Mouse (Mus musculus) liver, embryonic 14.5 days (tissue): ENCODE measurements around the gene Umad1. TPM values are rescaled to one million over a fixed set of nuclear protein-coding genes. Genes with fewer than 3 reads are reported as not detected.

Experiments
- ATAC-seq: fragments of 200-750 bp; cut with Nextera tagmentation; 2 replicates; pipeline ENCODE4 v1.8.0; 2017; ENCODE audit warnings: moderate number of reproducible peaks, mild to moderate bottlenecking, moderate library complexity; ENCODE audit not compliant: insufficient read depth
- DNase-seq, 3 experiments: peaks; one replicate each; pipeline ENCODE4 v3.0.0-alpha.2; 2012 to 2013; ENCODE audit warnings: low read depth in 3 of 3, low spot score in 3 of 3
- H3K27ac ChIP-seq: fragments of 300-500 bp; sonication (generic); 2 replicates; pipeline ENCODE4 v1.5.1; 2014; ENCODE audit warnings: moderate library complexity, mild to moderate bottlenecking, control low read depth, inconsistent platforms
- H3K27me3 ChIP-seq: fragments of 300-500 bp; sonication (generic); 2 replicates; pipeline ENCODE4 v1.6.1; 2014; ENCODE audit warnings: mild to moderate bottlenecking, low read length, moderate library complexity; ENCODE audit not compliant: control insufficient read depth, insufficient read depth
- H3K36me3 ChIP-seq: fragments of 300-500 bp; sonication (generic); replicated peaks from 2 replicates; pipeline ENCODE4 v1.6.1; 2014; ENCODE audit warnings: low read depth; ENCODE audit not compliant: control insufficient read depth, insufficient read depth
- H3K4me1 ChIP-seq, 2 experiments: fragments of 200-500 bp in 1 of 2; fragments of 300-500 bp in 1 of 2; sonication (generic) in 1 of 2; replicated peaks; 2 replicates each; pipeline ENCODE4 v1.6.1; 2012 to 2014; ENCODE audit warnings: antibody characterized with exemption in 1 of 2, inconsistent platforms in 1 of 2, low read length in 1 of 2; ENCODE audit not compliant: control insufficient read depth in 2 of 2, insufficient read depth in 2 of 2
- H3K4me2 ChIP-seq: fragments of 300-500 bp; sonication (generic); 2 replicates; pipeline ENCODE4 v1.6.1; 2014; ENCODE audit warnings: low read depth, mild to moderate bottlenecking, control low read depth, moderate library complexity
- H3K4me3 ChIP-seq, 2 experiments: fragments of 200-500 bp in 1 of 2; fragments of 300-500 bp in 1 of 2; sonication (generic) in 1 of 2; 2 replicates each; pipeline ENCODE4 v1.5.1; 2012 to 2014; ENCODE audit warnings: low read depth in 2 of 2, low read length in 2 of 2, mild to moderate bottlenecking in 2 of 2, control low read depth in 1 of 2, inconsistent platforms in 1 of 2, moderate library complexity in 1 of 2; ENCODE audit not compliant: insufficient read depth in 1 of 2
- H3K9ac ChIP-seq: fragments of 300-500 bp; sonication (generic); replicated peaks from 2 replicates; pipeline ENCODE4 v1.6.1; 2014; ENCODE audit warnings: mild to moderate bottlenecking, control low read depth, moderate library complexity
- H3K9me3 ChIP-seq: fragments of 300-500 bp; sonication (generic); 2 replicates; pipeline ENCODE4 v1.6.1; 2016; ENCODE audit warnings: low read length, mixed read lengths; ENCODE audit not compliant: control insufficient read depth
- CTCF ChIP-seq: IDR thresholded peaks from 2 replicates; pipeline ENCODE4 v1.5.1; 2016; ENCODE audit warnings: antibody characterized with exemption, low read depth, control low read depth
- EP300 ChIP-seq: IDR thresholded peaks from 2 replicates; pipeline ENCODE4 v1.6.1; 2016; ENCODE audit warnings: antibody characterized with exemption, low read depth
- WGBS: fragments of 180-500 bp; shearing (Covaris S2); extraction: QIAGEN DNeasy Blood & Tissue Kit; methylation state at CpG from one replicate; pipeline ENCODE4 v1.1.7; 2014; ENCODE audit not compliant: insufficient replicate concordance; 5-methylcytosine and 5-hydroxymethylcytosine counted together
- polyA plus RNA-seq, 2 experiments: library from polyadenylated mRNA; depleted of rRNA in 1 of 2; stranded (reverse) in 1 of 2; unstranded in 1 of 2; fragments of >200 nt; fragmentation: Nextera tagmentation in 1 of 2; extraction: Ambion mirVana in 1 of 2; gene quantifications; 2 replicates each; pipeline versions ENCODE4 v1.2.1 to v1.2.3; 2012 to 2014

Gene Umad1
- polyA plus RNA-seq, 2 experiments: 8.1 to 14.7 TPM

- Histone ChIP-seq H3K27me3 (no peaks in the 10 kb centered on the region), H3K9me3 (no peaks in the 10 kb centered on the region), H3K36me3 (no peaks in the 10 kb centered on the region), H3K9ac (no peak overlapping the region), H3K27ac (no peak overlapping the region), H3K4me3 (no peak overlapping the region), H3K4me1 (no peaks in the 10 kb centered on the region), H3K4me2 (no peak overlapping the region)
- ATAC-seq (no peak), DNase-seq (no peak)
- 56% methylated on average over 10 of the region's 10 CpGs for WGBS
- TF ChIP-seq CTCF: no peak
- TF ChIP-seq EP300: no peak
These were observed 153.9 kb downstream of the Umad1 start for GRCm38 (mm10) chr6:8412845-8413598.

DNA sequence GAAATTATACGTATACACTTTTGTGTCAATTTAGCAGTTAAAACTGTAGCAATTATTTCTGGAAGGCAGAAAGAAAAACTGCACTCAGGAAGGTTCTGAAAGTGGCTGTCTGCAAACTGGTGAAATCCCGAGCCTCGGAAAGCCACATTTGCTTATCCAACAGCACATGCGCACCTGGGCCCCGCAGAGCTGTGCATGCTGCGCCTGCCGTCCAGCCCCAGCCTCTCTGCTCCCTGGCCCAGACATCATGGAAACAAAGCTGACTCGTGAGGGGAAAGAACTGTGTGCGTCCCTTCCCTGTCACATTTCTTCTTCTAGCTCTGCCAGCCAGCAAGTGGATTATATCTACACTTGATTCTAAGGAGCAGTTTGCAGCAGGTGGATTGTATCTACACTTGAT lies 154.9 kb downstream of the Umad1 start:
- DNase-seq (no peak), ATAC-seq (no peak)
- no peaks in the 10 kb centered on the region for H3K36me3 ChIP-seq
- H3K9me3 ChIP-seq: no peaks in the 10 kb centered on the region
- H3K27me3 ChIP-seq: no peaks in the 10 kb centered on the region
- no peak overlapping the region for H3K4me3 ChIP-seq
- H3K4me1 ChIP-seq: no peaks in the 10 kb centered on the region
- no peak overlapping the region for H3K4me2 ChIP-seq
- 66% methylated on average over 9 of the region's 9 CpGs for WGBS
- no peak overlapping the region for H3K9ac ChIP-seq
- H3K27ac ChIP-seq: no peak overlapping the region
- no peak for TF ChIP-seq CTCF
- no peak for TF ChIP-seq EP300

DNA sequence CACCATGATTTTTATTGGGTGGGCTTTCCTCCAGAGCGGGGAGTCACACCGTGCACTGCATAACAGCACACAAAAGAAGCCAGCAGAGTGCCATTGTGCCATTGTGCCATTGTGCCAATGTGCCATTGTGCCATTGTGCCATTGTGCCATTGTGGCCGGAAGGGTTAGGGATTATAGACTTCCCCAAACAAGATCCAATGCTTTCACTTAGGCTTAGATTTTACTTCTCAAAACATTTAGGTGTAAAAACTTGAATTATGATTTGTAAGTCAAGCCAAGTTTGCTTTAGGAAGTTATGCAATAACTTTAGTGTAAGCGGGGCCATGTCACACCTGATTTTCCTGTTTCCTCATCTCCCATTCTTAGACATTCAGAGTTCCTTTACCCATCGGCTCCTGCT lies 156.7 kb downstream of the Umad1 start:
- DNase-seq: no peak
- Histone ChIP-seq H3K4me3 (no peak overlapping the region), H3K27ac (no peak overlapping the region), H3K27me3 (no peaks in the 10 kb centered on the region), H3K9ac (no peak overlapping the region), H3K36me3 (no peaks in the 10 kb centered on the region), H3K4me1 (no peaks in the 10 kb centered on the region), H3K9me3 (no peaks in the 10 kb centered on the region), H3K4me2 (no peak overlapping the region)
- whole genome bisulfite sequencing: 78% methylated on average over 5 of the region's 5 CpGs
- ATAC-seq: no peak
- TF ChIP-seq EP300: no peak
- no peak for TF ChIP-seq CTCF

DNA sequence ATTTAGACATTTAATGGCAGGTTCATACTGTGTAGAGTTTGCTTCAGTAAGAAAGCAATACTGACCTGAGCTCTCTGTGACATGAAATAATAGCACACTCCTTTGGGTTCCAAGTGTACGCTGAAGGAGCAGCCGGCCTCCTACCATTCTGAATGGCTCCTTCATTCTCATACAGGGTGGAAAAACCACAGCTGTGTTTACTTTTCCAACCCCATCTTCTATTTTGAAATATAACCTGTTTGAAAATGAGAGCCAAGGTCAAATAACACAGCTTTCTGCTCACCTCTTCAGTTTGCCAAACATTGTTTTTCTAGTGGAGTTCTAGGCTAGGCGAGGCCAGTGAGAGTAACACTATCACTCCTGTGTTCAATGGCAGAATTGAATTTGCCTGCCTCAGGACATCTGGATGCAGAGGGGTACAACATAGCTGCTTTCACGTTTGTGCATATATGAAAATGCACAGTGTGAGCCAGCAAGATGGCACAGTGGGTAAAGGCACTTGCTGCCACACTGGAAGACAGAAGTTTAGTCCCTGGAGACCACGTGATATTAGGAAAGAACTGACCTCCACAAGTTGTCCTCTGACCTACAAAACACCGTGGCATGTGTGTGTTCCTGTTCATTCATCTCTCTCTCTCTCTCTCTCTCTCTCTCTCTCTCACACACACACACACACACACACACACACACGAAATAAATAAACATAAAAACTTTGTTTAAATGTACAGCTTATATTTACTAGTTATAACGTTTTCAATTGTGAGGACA lies 157.9 kb downstream of the Umad1 start:
- Histone ChIP-seq H3K4me2 (no peak overlapping the region), H3K9ac (no peak overlapping the region), H3K27me3 (no peaks in the 10 kb centered on the region), H3K9me3 (no peaks in the 10 kb centered on the region), H3K4me3 (no peak overlapping the region), H3K27ac (no peak overlapping the region), H3K36me3 (no peaks in the 10 kb centered on the region), H3K4me1 (no peaks in the 10 kb centered on the region)
- DNase-seq: no peak
- WGBS: 61% methylated on average over 8 of the region's 8 CpGs
- ATAC-seq: no peak
- TF ChIP-seq EP300 (no peak), CTCF (no peak)

GRCm38 (mm10) chr6:8419485-8420186 lies 160.5 kb downstream of the Umad1 start:
- Histone ChIP-seq H3K9me3 (no peaks in the 10 kb centered on the region), H3K36me3 (no peaks in the 10 kb centered on the region), H3K4me3 (no peak overlapping the region), H3K27ac (no peak overlapping the region), H3K9ac (no peak overlapping the region), H3K4me1 (peaks cover 0 to 3% of the 10 kb centered on the region in 2 experiments; a peak in 2 of 4 replicates), H3K27me3 (no peaks in the 10 kb centered on the region; the same call in 1 of the 2 replicates), H3K4me2 (no peak overlapping the region)
- DNase-seq (no peak), ATAC-seq (no peak)
- 44% methylated on average over 4 of the region's 4 CpGs for WGBS
- TF ChIP-seq EP300 (no peak), CTCF (no peak)
